Mouse (Mus musculus): ENCODE measurements around the gene Gpa33. TPM values are rescaled to one million over a fixed set of nuclear protein-coding genes. Genes with fewer than 3 reads are reported as not detected.

The Gpa33 gene
- polyA plus RNA-seq, 1 experiment from 2014 or later = 0.44 TPM

GRCm38 (mm10) chr1:166160569-166161445 is 30.8 kb downstream of the Gpa33 start:
- DNase-seq (ENCODE audit: low spot score) = peak; percentile 69

GRCm38 (mm10) chr1:166164580-166164979 is 34.5 kb downstream of the Gpa33 start:
- no peak for DNase-seq (ENCODE audit: low spot score)

GRCm38 (mm10) chr1:166165159-166165558 is 35.1 kb downstream of the Gpa33 start:
- DNase-seq (ENCODE audit: low spot score) = no peak

- DNase-seq (ENCODE audit: low spot score) = no peak
These were observed 37.4 kb downstream of the Gpa33 start for GRCm38 (mm10) chr1:166167405-166167804.

GRCm38 (mm10) chr1:166168017-166168416 is 38.0 kb downstream of the Gpa33 start:
- DNase-seq (ENCODE audit: low spot score) = no peak

GRCm38 (mm10) chr1:166169713-166170112 is 39.7 kb downstream of the Gpa33 start:
- DNase-seq (ENCODE audit: low spot score) = no peak

- DNase-seq (ENCODE audit: low spot score) = no peak
These were observed 40.8 kb downstream of the Gpa33 start for GRCm38 (mm10) chr1:166170852-166171251.

- DNase-seq (ENCODE audit: low spot score) = no peak
These were observed 43.0 kb downstream of the Gpa33 start for GRCm38 (mm10) chr1:166172992-166173391.

GRCm38 (mm10) chr1:166173621-166174020 is 43.6 kb downstream of the Gpa33 start:
- DNase-seq (ENCODE audit: low spot score) = no peak

- DNase-seq (ENCODE audit: low spot score) = no peak
These were observed 51.5 kb downstream of the Gpa33 start for GRCm38 (mm10) chr1:166181510-166181909.

GRCm38 (mm10) chr1:166182952-166183627 is 53.1 kb downstream of the Gpa33 start:
- DNase-seq (ENCODE audit: low spot score) = no peak

GRCm38 (mm10) chr1:166184391-166185229 is 54.6 kb downstream of the Gpa33 start:
- DNase-seq (ENCODE audit: low spot score) = no peak

GRCm38 (mm10) chr1:166185357-166185756 is 55.3 kb downstream of the Gpa33 start:
- no peak for DNase-seq (ENCODE audit: low spot score)

GRCm38 (mm10) chr1:166189821-166190220 is 59.8 kb downstream of the Gpa33 start:
- no peak for DNase-seq (ENCODE audit: low spot score)

GRCm38 (mm10) chr1:166204171-166204570 is 74.1 kb downstream of the Gpa33 start:
- no peak for DNase-seq (ENCODE audit: low spot score)

- DNase-seq (ENCODE audit: low spot score) = no peak
These were observed 75.1 kb downstream of the Gpa33 start for GRCm38 (mm10) chr1:166205159-166205558.

- DNase-seq (ENCODE audit: low spot score) = no peak
These were observed 79.3 kb downstream of the Gpa33 start for GRCm38 (mm10) chr1:166209371-166209770.

GRCm38 (mm10) chr1:166214181-166214580 is 84.1 kb downstream of the Gpa33 start:
- DNase-seq (ENCODE audit: low spot score) = no peak

All from thymus, postnatal 0 days (tissue).